Mouse (Mus musculus) myocyte (in vitro differentiated cells): ENCODE data around the gene Ddx58. TPM values are rescaled to one million over a fixed set of nuclear protein-coding genes. Genes with fewer than 3 reads are reported as not detected.

Experiments used
- H3K27me3 ChIP-seq: one replicate; pipeline ENCODE4 v1.6.1; 2011; ENCODE audit not compliant: control insufficient read depth, insufficient read depth, insufficient read length
- H3K36me3 ChIP-seq: one replicate; pipeline ENCODE4 v1.6.1; 2011; ENCODE audit not compliant: control insufficient read depth, insufficient read depth
- H3K4me2 ChIP-seq: one replicate; pipeline ENCODE4 v1.6.1; 2011; ENCODE audit warnings: low read depth, control low read depth
- H3K4me3 ChIP-seq: one replicate; pipeline ENCODE4 v1.5.1; 2011; ENCODE audit warnings: mild to moderate bottlenecking, control low read depth, moderate library complexity
- H3K79me2 ChIP-seq: one replicate; pipeline ENCODE4 v1.6.1; 2011; ENCODE audit not compliant: control insufficient read depth, insufficient read depth
- H3ac ChIP-seq: one replicate; pipeline ENCODE4 v1.6.1; 2011; ENCODE audit not compliant: control insufficient read depth, insufficient read length
- CEBPB ChIP-seq: IDR thresholded peaks from 2 replicates; pipeline ENCODE4 v1.6.1; 2011; ENCODE audit warnings: mild to moderate bottlenecking, moderate library complexity; ENCODE audit not compliant: poor library complexity, insufficient read depth, severe bottlenecking
- E2F4 ChIP-seq: IDR thresholded peaks from one replicate; pipeline ENCODE4 v1.6.1; 2011; ENCODE audit warnings: mild to moderate bottlenecking, control low read depth, moderate library complexity; ENCODE audit not compliant: insufficient read depth
- MAX ChIP-seq: IDR thresholded peaks from one replicate; pipeline ENCODE4 v1.6.1; 2011; ENCODE audit warnings: low read depth, mild to moderate bottlenecking, control low read depth
- MYOD1 ChIP-seq, 3 experiments: IDR thresholded peaks; one replicate each; pipeline ENCODE4 v1.6.1; 2011; ENCODE audit warnings: control low read depth in 2 of 3, low read depth in 2 of 3, mild to moderate bottlenecking in 2 of 3, moderate library complexity in 1 of 3; ENCODE audit not compliant: insufficient read length in 2 of 3, control insufficient read depth in 1 of 3
- MYOG ChIP-seq, 3 experiments: IDR thresholded peaks; one replicate each; pipeline ENCODE4 v1.6.1; 2011; ENCODE audit warnings: control low read depth in 2 of 3, low read depth in 2 of 3, mild to moderate bottlenecking in 2 of 3; ENCODE audit not compliant: insufficient read length in 2 of 3, control insufficient read depth in 1 of 3, insufficient read depth in 1 of 3
- POLR2A ChIP-seq: IDR thresholded peaks from one replicate; pipeline ENCODE4 v1.6.1; 2011; ENCODE audit warnings: low read depth, mild to moderate bottlenecking, control low read depth, moderate library complexity; ENCODE audit not compliant: insufficient read length
- POLR2AphosphoS2 ChIP-seq: IDR thresholded peaks from one replicate; pipeline ENCODE4 v1.6.1; 2011; ENCODE audit warnings: low read depth, control low read depth; ENCODE audit not compliant: insufficient read length
- REST ChIP-seq: IDR thresholded peaks from one replicate; pipeline ENCODE4 v1.6.1; 2011; ENCODE audit warnings: mild to moderate bottlenecking, control low read depth, moderate library complexity; ENCODE audit not compliant: insufficient read depth, insufficient read length
- SRF ChIP-seq: IDR thresholded peaks from one replicate; pipeline ENCODE4 v1.6.1; 2011; ENCODE audit warnings: low read depth; ENCODE audit not compliant: control insufficient read depth, insufficient read length
- TCF12 ChIP-seq: IDR thresholded peaks from one replicate; pipeline ENCODE4 v1.6.1; 2011; ENCODE audit warnings: mild to moderate bottlenecking, control low read depth; ENCODE audit not compliant: poor library complexity, insufficient read depth, severe bottlenecking
- TCF3 ChIP-seq: IDR thresholded peaks from one replicate; pipeline ENCODE4 v1.6.1; 2011; ENCODE audit warnings: low read depth, control low read depth; ENCODE audit not compliant: insufficient read length
- USF1 ChIP-seq: IDR thresholded peaks from one replicate; pipeline ENCODE4 v1.6.1; 2011; ENCODE audit warnings: low read depth, mild to moderate bottlenecking, control low read depth, moderate library complexity
- polyA plus RNA-seq: library from polyadenylated mRNA; unstranded; fragments of >200 nt; fragmentation: generic; extraction: Trizol; gene quantifications from one replicate; pipeline ENCODE4 v1.2.1, GENCODE M21; 2012; ENCODE audit warnings: missing spikeins

The Ddx58 gene
- polyA plus RNA-seq, 1 experiment = 4.1 TPM

DNA sequence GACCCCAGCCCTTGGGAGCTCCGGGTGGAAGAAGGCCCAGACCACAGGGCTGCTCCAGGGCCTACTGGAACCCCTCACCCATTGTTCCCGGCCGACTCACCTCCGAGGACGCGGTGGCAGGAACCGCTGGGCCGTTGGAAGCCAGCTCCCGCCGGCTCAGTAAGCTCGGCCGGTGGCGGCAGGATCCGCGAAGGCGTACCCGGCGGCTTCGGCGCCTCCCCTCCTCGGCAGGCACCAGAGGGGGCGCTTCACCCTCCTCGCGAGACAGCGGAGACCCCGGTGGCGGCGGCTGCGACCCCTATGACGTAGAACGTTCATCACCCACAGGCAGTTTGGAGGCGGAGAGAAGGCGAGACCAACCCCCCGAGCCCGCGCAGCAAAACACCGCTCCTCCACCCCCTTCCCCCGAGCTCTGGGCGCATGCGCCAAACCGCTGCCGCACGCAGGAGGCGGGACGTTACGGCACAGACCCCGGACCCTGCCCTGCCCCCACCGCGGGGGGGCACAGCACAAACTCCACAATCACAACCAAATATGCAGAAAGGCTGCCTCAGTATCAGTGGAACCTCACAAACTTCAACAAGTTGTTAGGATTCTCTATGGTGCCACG lies 28.7 kb upstream of the Ddx58 start:
- Histone ChIP-seq H3ac (peak overlapping the region; percentile 89), H3K4me2 (peak overlapping the region; percentile 82), H3K36me3 (peaks cover 22% of the 10 kb centered on the region), H3K79me2 (peaks cover 60% of the 10 kb centered on the region), H3K4me3 (peak overlapping the region; percentile 98), H3K27me3 (no peaks in the 10 kb centered on the region)
- TF ChIP-seq MYOG (IDR thresholded peaks at IDR 0.05; ENCODE audit: control insufficient read depth in 1 of 3, insufficient read depth in 1 of 3, insufficient read length in 2 of 3, low read depth in 2 of 3) = no peak
- peak; percentile 72 for TF ChIP-seq POLR2AphosphoS2

DNA sequence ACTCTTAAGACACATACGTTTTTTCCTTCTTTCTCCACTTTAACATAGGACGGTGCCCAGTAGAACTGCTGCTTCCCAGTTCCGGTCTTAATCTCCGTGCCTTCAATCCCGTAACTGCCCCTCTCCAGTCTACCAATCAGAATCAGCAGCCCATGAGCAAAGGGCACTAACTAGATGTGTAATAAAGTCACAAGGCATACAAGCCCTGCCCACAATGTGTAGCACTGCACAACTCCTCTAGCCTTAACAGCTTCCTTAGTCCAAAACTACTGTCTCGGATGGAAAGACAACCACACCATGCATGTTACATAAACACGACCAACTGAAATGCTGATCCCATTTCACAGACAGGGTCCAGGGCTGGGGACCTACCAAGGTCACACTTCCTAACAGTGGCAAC lies 28.1 kb upstream of the Ddx58 start:
- peak overlapping the region; percentile 82 for H3K4me2 ChIP-seq
- peak overlapping the region; percentile 89 for H3ac ChIP-seq
- H3K27me3 ChIP-seq = no peaks in the 10 kb centered on the region
- peaks cover 24% of the 10 kb centered on the region for H3K36me3 ChIP-seq
- peak overlapping the region; percentile 98 for H3K4me3 ChIP-seq
- no peak for TF ChIP-seq MAX
- TF ChIP-seq USF1 = no peak
- TF ChIP-seq MYOG (IDR thresholded peaks at IDR 0.05; ENCODE audit: control insufficient read depth in 1 of 3, insufficient read depth in 1 of 3, insufficient read length in 2 of 3, low read depth in 2 of 3) = no peak
- no peak for TF ChIP-seq CEBPB
- H3K79me2 ChIP-seq = peaks cover 65% of the 10 kb centered on the region

GRCm38 (mm10) chr4:40264321-40264720 lies 24.7 kb upstream of the Ddx58 start:
- H3K36me3 ChIP-seq = peaks cover 41% of the 10 kb centered on the region
- no peaks in the 10 kb centered on the region for H3K27me3 ChIP-seq
- no peak overlapping the region for H3K4me2 ChIP-seq
- H3K4me3 ChIP-seq = no peak overlapping the region
- no peak overlapping the region for H3ac ChIP-seq
- TF ChIP-seq MYOD1 (IDR thresholded peaks at IDR 0.05; ENCODE audit: control insufficient read depth in 1 of 3, insufficient read length in 2 of 3, low read depth in 2 of 3) (no peak), MAX (no peak), TCF3 (no peak), E2F4 (no peak), CEBPB (no peak), TCF12 (no peak), REST (no peak), POLR2A (no peak), MYOG (IDR thresholded peaks at IDR 0.05; ENCODE audit: control insufficient read depth in 1 of 3, insufficient read depth in 1 of 3, insufficient read length in 2 of 3, low read depth in 2 of 3) (no peak), USF1 (no peak)
- peaks cover 75% of the 10 kb centered on the region for H3K79me2 ChIP-seq

- Histone ChIP-seq H3K4me3 (no peak overlapping the region), H3ac (no peak overlapping the region), H3K27me3 (no peaks in the 10 kb centered on the region), H3K79me2 (no peaks in the 10 kb centered on the region), H3K36me3 (no peaks in the 10 kb centered on the region), H3K4me2 (no peak overlapping the region)
- TF ChIP-seq MAX = no peak
- TF ChIP-seq MYOG (IDR thresholded peaks at IDR 0.05; ENCODE audit: control insufficient read depth in 1 of 3, insufficient read depth in 1 of 3, insufficient read length in 2 of 3, low read depth in 2 of 3) = no peak
- no peak for TF ChIP-seq USF1
- no peak for TF ChIP-seq TCF3
- TF ChIP-seq TCF12 = no peak
- no peak for TF ChIP-seq POLR2AphosphoS2
- TF ChIP-seq SRF = no peak
- no peak for TF ChIP-seq REST
- TF ChIP-seq CEBPB = no peak
- no peak for TF ChIP-seq POLR2A
- TF ChIP-seq MYOD1 (IDR thresholded peaks at IDR 0.05; ENCODE audit: control insufficient read depth in 1 of 3, insufficient read length in 2 of 3, low read depth in 2 of 3) = no peak
- no peak for TF ChIP-seq E2F4
Observed at GRCm38 (mm10) chr4:40254385-40255103, 14.9 kb upstream of the Ddx58 start.

GRCm38 (mm10) chr4:40253766-40254165 lies 14.1 kb upstream of the Ddx58 start:
- no peaks in the 10 kb centered on the region for H3K27me3 ChIP-seq
- TF ChIP-seq MYOD1 (IDR thresholded peaks at IDR 0.05; ENCODE audit: control insufficient read depth in 1 of 3, insufficient read length in 2 of 3, low read depth in 2 of 3) (no peak), TCF3 (no peak)
- H3K36me3 ChIP-seq = no peaks in the 10 kb centered on the region
- no peaks in the 10 kb centered on the region for H3K79me2 ChIP-seq
- no peak overlapping the region for H3K4me2 ChIP-seq
- no peak overlapping the region for H3ac ChIP-seq
- H3K4me3 ChIP-seq = no peak overlapping the region
